Mouse (Mus musculus): ENCODE results near the gene Mettl7a2. TPM values are rescaled to one million over a fixed set of nuclear protein-coding genes. Genes with fewer than 3 reads are reported as not detected.
"Not testable (repeated sequence)": the region's sequence is repeated elsewhere in the genome, so short reads cannot be mapped to it uniquely, and the experiment has no call there.

Mettl7a2 gene
- polyA plus RNA-seq, 1 experiment from 2014 or later = not detected

- no peak overlapping the region for H3K4me2 ChIP-seq (ENCODE audit: low read depth, low read length)
- H3K9me3 ChIP-seq (ENCODE audit: control insufficient read depth, low read length) = no peaks in the 10 kb centered on the region
- H3K27me3 ChIP-seq (replicated peaks; ENCODE audit: control insufficient read depth, insufficient read depth, low read length) = no peaks in the 10 kb centered on the region
- H3K36me3 ChIP-seq (ENCODE audit: control insufficient read depth, insufficient read depth, low read length) = no peaks in the 10 kb centered on the region
- no peaks in the 10 kb centered on the region for H3K4me1 ChIP-seq (ENCODE audit: control insufficient read depth, insufficient read depth, low read length)
- 50% methylated on average over 6 of the region's 6 CpGs for whole genome bisulfite sequencing
- H3K4me3 ChIP-seq (ENCODE audit: low read depth, low read length) = no peak overlapping the region
- no peak for ATAC-seq (ENCODE audit: low read depth)
- no peak for DNase-seq (ENCODE audit: low spot score)
- H3K9ac ChIP-seq (ENCODE audit: low read depth, low read length) = no peak overlapping the region
- H3K27ac ChIP-seq (replicated peaks; ENCODE audit: low read depth, low read length) = no peak overlapping the region
Measured at GRCm38 (mm10) chr15:100351501-100352060, 1.4 kb upstream of the Mettl7a2 start.

GRCm38 (mm10) chr15:100353399-100353798 is 399 bp downstream of the Mettl7a2 start:
- WGBS = 94% methylated on average over 6 of the region's 22 CpGs
- not testable (repeated sequence) for H3K4me3 ChIP-seq (ENCODE audit: low read depth, low read length); DNase-seq (ENCODE audit: low spot score); H3K4me2 ChIP-seq (ENCODE audit: low read depth, low read length); H3K27me3 ChIP-seq (replicated peaks; ENCODE audit: control insufficient read depth, insufficient read depth, low read length); H3K27ac ChIP-seq (replicated peaks; ENCODE audit: low read depth, low read length); H3K4me1 ChIP-seq (ENCODE audit: control insufficient read depth, insufficient read depth, low read length); H3K9me3 ChIP-seq (ENCODE audit: control insufficient read depth, low read length); H3K36me3 ChIP-seq (ENCODE audit: control insufficient read depth, insufficient read depth, low read length); ATAC-seq (ENCODE audit: low read depth); H3K9ac ChIP-seq (ENCODE audit: low read depth, low read length)

- ATAC-seq (ENCODE audit: low read depth) = no peak
- Histone ChIP-seq H3K4me3 (ENCODE audit: low read depth, low read length) (no peak overlapping the region), H3K9ac (ENCODE audit: low read depth, low read length) (no peak overlapping the region), H3K36me3 (ENCODE audit: control insufficient read depth, insufficient read depth, low read length) (no peaks in the 10 kb centered on the region), H3K9me3 (ENCODE audit: control insufficient read depth, low read length) (no peaks in the 10 kb centered on the region), H3K27me3 (replicated peaks; ENCODE audit: control insufficient read depth, insufficient read depth, low read length) (no peaks in the 10 kb centered on the region), H3K4me1 (ENCODE audit: control insufficient read depth, insufficient read depth, low read length) (no peaks in the 10 kb centered on the region), H3K4me2 (ENCODE audit: low read depth, low read length) (no peak overlapping the region), H3K27ac (replicated peaks; ENCODE audit: low read depth, low read length) (no peak overlapping the region)
- 83% methylated on average over 5 of the region's 5 CpGs for WGBS
- no peak for DNase-seq (ENCODE audit: low spot score)
Measured at GRCm38 (mm10) chr15:100355876-100356275, 2.9 kb downstream of the Mettl7a2 start.

- no peaks in the 10 kb centered on the region for H3K36me3 ChIP-seq (ENCODE audit: control insufficient read depth, insufficient read depth, low read length)
- no peak within 1 kb of the TSS for H3K4me2 ChIP-seq (ENCODE audit: low read depth, low read length)
- H3K4me3 ChIP-seq (ENCODE audit: low read depth, low read length) = no peak within 1 kb of the TSS
- 66% methylated on average over 7 of the region's 7 CpGs for WGBS
- no peak within 1 kb of the TSS for H3K9ac ChIP-seq (ENCODE audit: low read depth, low read length)
- ATAC-seq (ENCODE audit: low read depth) = no peak
- peaks cover 4% of the 10 kb centered on the region; the same call in 1 of the 2 replicates for H3K9me3 ChIP-seq (ENCODE audit: control insufficient read depth, low read length)
- DNase-seq (ENCODE audit: low spot score) = no peak
- no peaks in the 10 kb centered on the region for H3K4me1 ChIP-seq (ENCODE audit: control insufficient read depth, insufficient read depth, low read length)
- H3K27me3 ChIP-seq (replicated peaks; ENCODE audit: control insufficient read depth, insufficient read depth, low read length) = no peaks in the 10 kb centered on the region
- H3K27ac ChIP-seq (replicated peaks; ENCODE audit: low read depth, low read length) = no peak within 1 kb of the TSS
Measured at GRCm38 (mm10) chr15:100364242-100364641, 11.2 kb downstream of the Mettl7a2 start, which contains the start of gene Higd1c. Higd1c (plus strand) TSS chr15:100364542.

- WGBS = 28% methylated on average over 9 of the region's 9 CpGs
- not testable (repeated sequence) for H3K27ac ChIP-seq (replicated peaks; ENCODE audit: low read depth, low read length); H3K27me3 ChIP-seq (replicated peaks; ENCODE audit: control insufficient read depth, insufficient read depth, low read length); ATAC-seq (ENCODE audit: low read depth); H3K4me3 ChIP-seq (ENCODE audit: low read depth, low read length); H3K36me3 ChIP-seq (ENCODE audit: control insufficient read depth, insufficient read depth, low read length); H3K4me1 ChIP-seq (ENCODE audit: control insufficient read depth, insufficient read depth, low read length); H3K9ac ChIP-seq (ENCODE audit: low read depth, low read length); H3K4me2 ChIP-seq (ENCODE audit: low read depth, low read length); DNase-seq (ENCODE audit: low spot score); H3K9me3 ChIP-seq (ENCODE audit: control insufficient read depth, low read length)
Measured at GRCm38 (mm10) chr15:100365967-100366366, 13.0 kb downstream of the Mettl7a2 start.

GRCm38 (mm10) chr15:100367119-100367518 is 14.1 kb downstream of the Mettl7a2 start:
- Histone ChIP-seq H3K4me1 (ENCODE audit: control insufficient read depth, insufficient read depth, low read length) (no peaks in the 10 kb centered on the region), H3K27me3 (replicated peaks; ENCODE audit: control insufficient read depth, insufficient read depth, low read length) (no peaks in the 10 kb centered on the region), H3K9ac (ENCODE audit: low read depth, low read length) (no peak overlapping the region), H3K9me3 (ENCODE audit: control insufficient read depth, low read length) (peaks cover 4% of the 10 kb centered on the region; the same call in 1 of the 2 replicates), H3K36me3 (ENCODE audit: control insufficient read depth, insufficient read depth, low read length) (no peaks in the 10 kb centered on the region), H3K4me3 (ENCODE audit: low read depth, low read length) (no peak overlapping the region), H3K27ac (replicated peaks; ENCODE audit: low read depth, low read length) (no peak overlapping the region), H3K4me2 (ENCODE audit: low read depth, low read length) (no peak overlapping the region)
- WGBS = 82% methylated on average over 7 of the region's 7 CpGs
- DNase-seq (ENCODE audit: low spot score) (no peak), ATAC-seq (ENCODE audit: low read depth) (no peak)

GRCm38 (mm10) chr15:100375066-100375465 is 22.1 kb downstream of the Mettl7a2 start:
- H3K36me3 ChIP-seq (ENCODE audit: control insufficient read depth, insufficient read depth, low read length) = no peaks in the 10 kb centered on the region
- no peak overlapping the region for H3K27ac ChIP-seq (replicated peaks; ENCODE audit: low read depth, low read length)
- DNase-seq (ENCODE audit: low spot score) (peak; percentile 77), ATAC-seq (ENCODE audit: low read depth) (no peak)
- no peak overlapping the region for H3K4me2 ChIP-seq (ENCODE audit: low read depth, low read length)
- H3K4me1 ChIP-seq (ENCODE audit: control insufficient read depth, insufficient read depth, low read length) = no peaks in the 10 kb centered on the region
- 34% methylated on average over 5 of the region's 5 CpGs for WGBS
- H3K27me3 ChIP-seq (replicated peaks; ENCODE audit: control insufficient read depth, insufficient read depth, low read length) = no peaks in the 10 kb centered on the region
- no peak overlapping the region for H3K4me3 ChIP-seq (ENCODE audit: low read depth, low read length)
- no peak overlapping the region for H3K9ac ChIP-seq (ENCODE audit: low read depth, low read length)
- 0 out of 2 replicates have a peak, but pooled peaks cover 8% of the 10 kb centered on the region for H3K9me3 ChIP-seq (ENCODE audit: control insufficient read depth, low read length)

- not testable (repeated sequence) for H3K9ac ChIP-seq (ENCODE audit: low read depth, low read length); H3K4me3 ChIP-seq (ENCODE audit: low read depth, low read length); H3K4me2 ChIP-seq (ENCODE audit: low read depth, low read length); H3K4me1 ChIP-seq (ENCODE audit: control insufficient read depth, insufficient read depth, low read length); H3K9me3 ChIP-seq (ENCODE audit: control insufficient read depth, low read length); DNase-seq (ENCODE audit: low spot score); H3K27ac ChIP-seq (replicated peaks; ENCODE audit: low read depth, low read length); H3K36me3 ChIP-seq (ENCODE audit: control insufficient read depth, insufficient read depth, low read length); H3K27me3 ChIP-seq (replicated peaks; ENCODE audit: control insufficient read depth, insufficient read depth, low read length)
- ATAC-seq (ENCODE audit: low read depth) = peak; percentile 30; the same call in 1 of the 2 replicates
- 14% methylated on average over 2 of the region's 9 CpGs for WGBS
Measured at GRCm38 (mm10) chr15:100377847-100378505, 25.0 kb downstream of the Mettl7a2 start.

GRCm38 (mm10) chr15:100379658-100380057 is 26.7 kb downstream of the Mettl7a2 start:
- Histone ChIP-seq H3K4me3 (ENCODE audit: low read depth, low read length) (no peak overlapping the region), H3K27ac (replicated peaks; ENCODE audit: low read depth, low read length) (no peak overlapping the region), H3K9me3 (ENCODE audit: control insufficient read depth, low read length) (no peaks in the 10 kb centered on the region), H3K36me3 (ENCODE audit: control insufficient read depth, insufficient read depth, low read length) (no peaks in the 10 kb centered on the region), H3K4me1 (ENCODE audit: control insufficient read depth, insufficient read depth, low read length) (no peaks in the 10 kb centered on the region), H3K27me3 (replicated peaks; ENCODE audit: control insufficient read depth, insufficient read depth, low read length) (no peaks in the 10 kb centered on the region), H3K4me2 (ENCODE audit: low read depth, low read length) (no peak overlapping the region), H3K9ac (ENCODE audit: low read depth, low read length) (no peak overlapping the region)
- ATAC-seq (ENCODE audit: low read depth) (no peak), DNase-seq (ENCODE audit: low spot score) (no peak)
- 85% methylated on average over 8 of the region's 8 CpGs for whole genome bisulfite sequencing

Data from embryonic facial prominence, embryonic 14.5 days (tissue).